Mouse (Mus musculus) limb, embryonic 14.5 days (tissue): ENCODE measurements at regions not wholly inside any gene's neighbourhood (a gene's known extent, or its start where the extent isn't known, plus 50 kb on each side); places are given as distances from the start of the nearest gene placed in this dataset.

ENCODE experiments used
- ATAC-seq: fragments of 200-750 bp; cut with Nextera tagmentation; 2 replicates; pipeline ENCODE4 v1.8.0; 2017; ENCODE audit warnings: low read depth, moderate number of reproducible peaks, moderate TSS enrichment; ENCODE audit not compliant: low FRiP score
- DNase-seq: peaks from one replicate; pipeline ENCODE4 v3.0.0-alpha.2; 2015; ENCODE audit warnings: low spot score
- H3K27ac ChIP-seq: fragments of 300-500 bp; sonication (generic); replicated peaks from 2 replicates; pipeline ENCODE4 v1.5.1; 2014; ENCODE audit warnings: low read depth, mild to moderate bottlenecking, low read length, moderate library complexity, mixed read lengths
- H3K27me3 ChIP-seq: fragments of 300-500 bp; sonication (generic); 2 replicates; pipeline ENCODE4 v1.6.1; 2014; ENCODE audit warnings: low read length, mixed read lengths; ENCODE audit not compliant: control insufficient read depth, insufficient read depth
- H3K36me3 ChIP-seq: fragments of 300-500 bp; sonication (generic); 2 replicates; pipeline ENCODE4 v1.6.1; 2014; ENCODE audit warnings: mild to moderate bottlenecking, low read length, moderate library complexity, mixed read lengths; ENCODE audit not compliant: control insufficient read depth, insufficient read depth
- H3K4me1 ChIP-seq: fragments of 300-500 bp; sonication (generic); 2 replicates; pipeline ENCODE4 v1.6.1; 2014; ENCODE audit warnings: antibody characterized with exemption, low read length, mixed read lengths; ENCODE audit not compliant: control insufficient read depth, insufficient read depth
- H3K4me2 ChIP-seq: fragments of 300-500 bp; sonication (generic); replicated peaks from 2 replicates; pipeline ENCODE4 v1.6.1; 2014; ENCODE audit warnings: low read depth, mild to moderate bottlenecking, low read length, moderate library complexity; ENCODE audit not compliant: severe bottlenecking
- H3K4me3 ChIP-seq: fragments of 300-500 bp; sonication (generic); replicated peaks from 2 replicates; pipeline ENCODE4 v1.5.1; 2014; ENCODE audit warnings: low read length
- H3K9ac ChIP-seq: fragments of 300-500 bp; sonication (generic); 2 replicates; pipeline ENCODE4 v1.6.1; 2014; ENCODE audit warnings: mild to moderate bottlenecking, low read depth, low read length, moderate library complexity; ENCODE audit not compliant: severe bottlenecking
- H3K9me3 ChIP-seq: fragments of 300-500 bp; sonication (generic); 2 replicates; pipeline ENCODE4 v1.6.1; 2016; ENCODE audit warnings: low read length; ENCODE audit not compliant: control insufficient read depth
- POLR2A ChIP-seq: fragments of 200-500 bp; IDR thresholded peaks from 2 replicates; pipeline ENCODE4 v1.8.0; 2012; ENCODE audit warnings: inconsistent platforms, mild to moderate bottlenecking, moderate library complexity, borderline replicate concordance; ENCODE audit not compliant: insufficient read depth, insufficient read length; ENCODE audit errors: extremely low read depth
- WGBS: fragments of 180-500 bp; shearing (Covaris S2); extraction: QIAGEN DNeasy Blood & Tissue Kit; methylation state at CpG from one replicate; pipeline ENCODE4 v1.1.7; 2014; 5-methylcytosine and 5-hydroxymethylcytosine counted together

GRCm38 (mm10) chr13:107934691-107935090 lies 109.6 kb upstream of the Smim15 start:
- H3K4me1 ChIP-seq, result 0 out of 2 replicates have a peak, but pooled peaks cover 4% of the 10 kb centered on the region
- H3K4me3 ChIP-seq, result no peak overlapping the region
- no peak overlapping the region for H3K27ac ChIP-seq
- DNase-seq (no peak), ATAC-seq (no peak)
- H3K36me3 ChIP-seq, result no peaks in the 10 kb centered on the region
- 0 out of 2 replicates have a peak overlapping the region, but pooled peaks have one; percentile 18 for H3K9ac ChIP-seq
- 47% methylated on average over 11 of the region's 11 CpGs for WGBS
- H3K9me3 ChIP-seq, result no peaks in the 10 kb centered on the region
- TF ChIP-seq POLR2A, result no peak
- 0 out of 2 replicates have a peak overlapping the region, but pooled peaks have one; percentile 2 for H3K4me2 ChIP-seq
- H3K27me3 ChIP-seq, result no peaks in the 10 kb centered on the region

DNA sequence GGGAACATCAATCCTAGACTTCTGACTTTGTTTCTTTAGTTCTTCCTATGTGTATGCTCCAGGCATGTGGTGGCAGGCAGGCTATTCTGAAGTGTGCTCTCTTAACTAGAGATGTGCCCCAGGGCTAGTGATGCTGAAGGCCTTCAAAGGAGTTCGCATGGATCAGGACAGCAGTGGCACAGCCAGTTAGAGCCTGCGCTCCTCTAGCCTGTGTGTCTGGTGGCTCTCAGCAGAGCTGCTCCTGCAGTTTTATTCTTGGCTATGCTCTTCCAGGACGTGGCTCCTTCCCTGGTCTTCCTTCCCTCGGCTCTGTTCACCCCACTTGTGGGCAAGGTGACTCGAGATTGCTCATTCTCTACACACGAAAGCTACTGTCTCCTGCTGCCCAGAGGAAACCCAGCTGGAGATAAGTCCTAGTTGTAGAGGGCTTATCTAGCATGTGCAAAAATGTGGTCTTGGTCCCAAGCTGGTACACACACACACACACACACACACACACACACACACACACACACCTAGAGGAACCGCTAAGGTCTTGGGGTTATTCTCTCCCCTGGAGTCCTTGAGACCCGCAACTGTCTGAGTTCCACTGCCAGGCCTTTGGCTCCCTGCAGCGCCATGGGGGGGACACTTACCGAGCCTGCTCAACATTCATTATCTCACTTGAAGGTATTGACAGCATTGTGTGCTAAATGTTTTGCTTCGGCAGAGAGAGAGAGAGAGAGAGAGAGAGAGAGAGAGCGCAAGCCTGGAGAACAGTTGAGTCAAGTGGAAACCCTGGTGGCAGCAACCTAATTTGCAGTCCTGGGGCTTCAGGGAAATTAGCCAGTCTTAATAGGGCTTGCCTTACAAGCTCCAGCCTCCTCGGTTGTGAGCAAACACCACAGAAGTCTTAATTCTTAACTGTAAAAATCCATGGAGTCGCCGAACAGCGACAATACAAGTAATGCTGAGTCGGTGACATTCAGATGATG lies 110.4 kb upstream of the Smim15 start:
- no peak for ATAC-seq
- H3K4me3 ChIP-seq, result no peak overlapping the region

DNA sequence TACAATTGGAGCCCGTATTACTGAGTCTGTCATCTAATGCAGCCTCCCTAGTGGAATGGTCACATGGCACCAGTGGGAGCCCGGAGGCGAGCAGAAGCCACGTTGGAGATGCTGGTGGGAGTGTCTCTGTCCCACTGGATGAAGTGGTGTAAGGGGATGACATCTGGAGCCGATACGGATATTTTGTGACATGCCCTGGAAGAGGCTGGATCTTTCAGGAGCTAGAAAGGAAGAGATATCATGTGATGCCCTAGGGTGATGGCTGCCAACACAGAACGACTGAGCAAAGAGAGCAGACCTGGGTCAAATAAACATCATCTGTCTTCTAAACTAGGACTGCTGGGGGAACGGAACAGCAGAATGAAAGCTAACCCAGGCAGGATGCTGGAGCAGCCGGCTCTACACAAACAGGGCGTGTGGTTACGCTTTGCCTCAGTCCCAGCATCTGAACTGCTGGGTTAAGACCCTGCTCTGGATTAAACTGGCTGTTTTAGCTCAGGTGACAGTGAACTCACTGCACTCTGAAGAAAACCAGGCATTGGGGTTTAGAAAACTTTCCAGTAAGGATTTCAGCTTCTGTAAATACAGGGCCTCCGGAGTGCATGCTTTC lies 111.7 kb upstream of the Smim15 start:
- Histone ChIP-seq H3K36me3 (no peaks in the 10 kb centered on the region), H3K9ac (no peak overlapping the region), H3K9me3 (no peaks in the 10 kb centered on the region), H3K4me1 (0 out of 2 replicates have a peak, but pooled peaks cover 4% of the 10 kb centered on the region), H3K27me3 (no peaks in the 10 kb centered on the region), H3K4me3 (no peak overlapping the region), H3K4me2 (no peak overlapping the region), H3K27ac (no peak overlapping the region)
- DNase-seq (no peak), ATAC-seq (no peak)
- 54% methylated on average over 12 of the region's 12 CpGs for WGBS
- TF ChIP-seq POLR2A, result no peak

More for the DNA sequence above, 110.4 kb upstream of the Smim15 start:
- no peak for TF ChIP-seq POLR2A
- no peaks in the 10 kb centered on the region for H3K27me3 ChIP-seq
- 0 out of 2 replicates have a peak overlapping the region, but pooled peaks have one; percentile 2 for H3K4me2 ChIP-seq
- 0 out of 2 replicates have a peak overlapping the region, but pooled peaks have one; percentile 18 for H3K9ac ChIP-seq
- no peaks in the 10 kb centered on the region for H3K9me3 ChIP-seq
- no peak for DNase-seq
- 0 out of 2 replicates have a peak, but pooled peaks cover 4% of the 10 kb centered on the region for H3K4me1 ChIP-seq
- 46% methylated on average over 17 of the region's 17 CpGs for WGBS
- no peaks in the 10 kb centered on the region for H3K36me3 ChIP-seq
- no peak overlapping the region for H3K27ac ChIP-seq

GRCm38 (mm10) chr13:107931216-107931615 lies 113.0 kb upstream of the Smim15 start:
- Histone ChIP-seq H3K9ac (no peak overlapping the region), H3K4me2 (no peak overlapping the region), H3K4me1 (0 out of 2 replicates have a peak, but pooled peaks cover 4% of the 10 kb centered on the region), H3K36me3 (no peaks in the 10 kb centered on the region), H3K27ac (no peak overlapping the region), H3K9me3 (no peaks in the 10 kb centered on the region), H3K4me3 (no peak overlapping the region), H3K27me3 (no peaks in the 10 kb centered on the region)
- ATAC-seq, result no peak
- no peak for TF ChIP-seq POLR2A
- 87% methylated on average over 7 of the region's 7 CpGs for WGBS
- no peak for DNase-seq

GRCm38 (mm10) chr13:107927499-107928215 lies 116.6 kb upstream of the Smim15 start:
- H3K9ac ChIP-seq, result no peak overlapping the region
- DNase-seq, result no peak
- H3K4me3 ChIP-seq, result no peak overlapping the region
- H3K27ac ChIP-seq, result no peak overlapping the region
- no peak overlapping the region for H3K4me2 ChIP-seq
- H3K4me1 ChIP-seq, result 0 out of 2 replicates have a peak, but pooled peaks cover 11% of the 10 kb centered on the region
- no peaks in the 10 kb centered on the region for H3K9me3 ChIP-seq
- 72% methylated on average over 10 of the region's 10 CpGs for WGBS
- TF ChIP-seq POLR2A, result no peak
- ATAC-seq, result no peak
- no peaks in the 10 kb centered on the region for H3K36me3 ChIP-seq
- H3K27me3 ChIP-seq, result no peaks in the 10 kb centered on the region
